Mouse (Mus musculus) embryonic stem cell, embryonic (primary cell): ENCODE measurements around the gene Slc4a3.

ENCODE experiments used
- CTCF ChIA-PET, 4 experiments: fragments of 300-600 bp in 2 of 4; fragments of 350-600 bp in 2 of 4; sonication (Branson Sonifier 250); formaldehyde crosslinking; loops; one replicate each; lab custom pipeline; 2022; ENCODE audit warnings: inconsistent platforms in 2 of 4; lab: Charles Lee
- POLR2A ChIA-PET, 4 experiments: fragments of 300-600 bp in 2 of 4; fragments of 350-600 bp in 2 of 4; sonication (Branson Sonifier 250); formaldehyde crosslinking; loops; one replicate each; lab custom pipeline; 2022; ENCODE audit warnings: antibody characterized with exemption in 4 of 4, inconsistent platforms in 1 of 4; lab: Charles Lee

Gene Slc4a3

GRCm38 (mm10) chr1:75511437-75512210, 34.4 kb upstream of the Slc4a3 start:
- ChIA-PET POLR2A (interaction anchor here (0.5 to 2.0 kb wide), 14 partner anchors 8 to 1544 kb away, joined by 3 to 8 read pairs (median 3); partner anchors contain the start of genes Stk11ip (in 3 of the 4), Chpf (in 2 of the 4), Tmem198 (in 2 of the 4) and Gmppa (in 1 of the 4)), CTCF (interaction anchor here in 3 of 4 experiments (0.6 to 1.5 kb wide), 7 partner anchors 17 to 1924 kb away, joined by 3 to 6 read pairs (median 3); partner anchors contain the start of gene Slc4a3 (in 1 of the 3))

- ChIA-PET POLR2A (interaction anchor here in 2 of 4 experiments (1.0 to 2.0 kb wide), 4 partner anchors 8 to 33 kb away, joined by 3 to 8 read pairs (median 4); partner anchors contain the start of genes Stk11ip (in 2 of the 2), Chpf (in 1 of the 2) and Tmem198 (in 1 of the 2)), CTCF (interaction anchor here (0.6 to 1.5 kb wide), 6 partner anchors 14 to 1924 kb away, joined by 3 read pairs; partner anchors contain the start of gene Slc4a3 (in 1 of the 4))
Measured at GRCm38 (mm10) chr1:75512550-75512949, 33.5 kb upstream of the Slc4a3 start.

DNA sequence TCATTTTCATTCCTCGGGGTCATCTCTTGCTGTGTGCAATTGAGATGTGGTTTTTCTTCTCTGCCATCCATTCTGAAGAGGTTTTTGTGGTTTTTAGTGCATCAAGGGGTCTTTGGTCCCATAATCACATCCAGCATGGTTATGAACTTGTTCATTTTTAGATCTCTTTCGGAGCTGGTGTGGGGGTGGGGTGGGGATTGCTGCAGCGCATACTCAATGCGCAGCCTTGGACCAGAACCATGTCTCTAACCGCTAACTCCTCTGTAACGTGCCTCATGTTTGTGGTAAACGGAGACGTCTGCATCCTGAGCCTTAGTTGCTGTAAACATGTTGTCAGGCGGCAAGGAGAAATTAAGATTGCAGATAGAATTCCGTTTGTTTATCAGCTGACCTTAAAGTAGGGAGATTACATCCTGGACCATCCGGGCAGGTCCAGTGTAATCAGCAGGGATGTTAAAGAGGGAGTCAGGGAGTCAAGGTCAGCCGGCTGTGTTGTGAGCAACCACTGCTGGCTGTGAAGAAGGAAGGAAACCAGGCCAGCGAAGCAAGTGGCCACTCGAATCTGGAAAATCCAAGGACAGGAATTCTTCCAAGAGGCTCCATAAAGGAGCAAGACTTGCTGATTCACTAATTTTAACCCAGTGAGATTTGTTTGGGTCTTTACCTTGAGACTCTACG, 29.2 kb upstream of the Slc4a3 start:
- CTCF ChIA-PET: interaction anchor here in 2 of 4 experiments (0.6 to 0.9 kb wide), 2 partner anchors 42 to 72 kb away, joined by 3 to 10 read pairs; no protein-coding TSS in a partner anchor
- POLR2A ChIA-PET: interaction anchor here in 1 of 4 experiments (1.4 to 2.3 kb wide), 3 partner anchors 8 to 29 kb away, joined by 3 to 9 read pairs (median 6); partner anchors contain the start of gene Slc4a3

DNA sequence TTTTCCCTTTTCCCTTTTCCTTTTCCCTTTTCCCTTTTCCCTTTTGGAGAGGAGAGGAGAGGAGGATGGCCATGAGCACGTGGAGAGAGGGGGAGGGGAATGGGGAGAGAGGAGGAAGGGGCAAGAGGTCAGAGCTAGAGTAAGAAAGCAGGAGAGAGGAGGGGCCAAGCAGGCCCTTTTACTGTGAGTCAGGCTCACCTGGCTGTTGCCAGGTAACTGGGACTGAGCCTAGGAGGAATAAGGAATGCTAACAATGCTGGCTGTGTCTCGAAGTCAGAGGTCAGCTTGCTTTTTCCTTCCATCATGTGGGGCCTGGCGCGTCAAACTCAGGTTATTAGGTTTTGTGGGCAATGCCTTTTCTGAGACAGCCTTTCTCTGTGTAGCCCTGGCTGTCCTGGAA, 28.1 kb upstream of the Slc4a3 start:
- POLR2A ChIA-PET: interaction anchor here in 3 of 4 experiments (0.5 to 2.3 kb wide), 19 partner anchors 9 to 1889 kb away, joined by 3 to 10 read pairs (median 4); partner anchors contain the start of genes Inha (in 3 of the 3), Obsl1 (in 3 of the 3), Chpf (in 1 of the 3) and Slc4a3 (in 1 of the 3)
- CTCF ChIA-PET: interaction anchor here (0.6 to 1.0 kb wide), 8 partner anchors 10 to 180 kb away, joined by 3 to 10 read pairs (median 4); partner anchors contain the start of genes Chpf (in 1 of the 4) and Tmem198 (in 1 of the 4)

DNA sequence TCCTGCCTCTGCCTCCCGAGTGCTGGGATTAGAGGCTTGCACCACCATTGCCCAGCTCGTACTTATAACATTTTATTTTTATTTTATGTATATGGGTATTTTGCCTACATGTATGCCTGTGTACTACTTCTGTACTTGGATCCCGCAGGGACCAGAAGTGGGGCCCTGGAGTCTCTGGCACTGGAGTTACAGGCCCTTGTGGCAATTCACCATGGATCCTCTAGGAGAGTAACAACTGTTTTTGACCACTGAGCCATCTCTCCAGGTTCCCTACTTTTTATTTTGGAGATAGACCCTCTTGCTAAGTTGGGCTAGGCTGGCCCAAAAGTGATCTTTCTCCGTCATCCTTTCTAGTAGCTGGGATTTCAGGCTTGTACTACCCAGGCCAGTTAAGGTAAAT, 27.6 kb upstream of the Slc4a3 start:
- ChIA-PET CTCF (interaction anchor here in 3 of 4 experiments (0.6 to 1.0 kb wide), 5 partner anchors 11 to 119 kb away, joined by 3 to 5 read pairs (median 4); no protein-coding TSS in a partner anchor), POLR2A (interaction anchor here in 3 of 4 experiments (0.5 to 2.3 kb wide), 18 partner anchors 9 to 1889 kb away, joined by 3 to 10 read pairs (median 4); partner anchors contain the start of genes Inha (in 3 of the 3), Obsl1 (in 3 of the 3), Chpf (in 1 of the 3) and Slc4a3 (in 1 of the 3))

DNA sequence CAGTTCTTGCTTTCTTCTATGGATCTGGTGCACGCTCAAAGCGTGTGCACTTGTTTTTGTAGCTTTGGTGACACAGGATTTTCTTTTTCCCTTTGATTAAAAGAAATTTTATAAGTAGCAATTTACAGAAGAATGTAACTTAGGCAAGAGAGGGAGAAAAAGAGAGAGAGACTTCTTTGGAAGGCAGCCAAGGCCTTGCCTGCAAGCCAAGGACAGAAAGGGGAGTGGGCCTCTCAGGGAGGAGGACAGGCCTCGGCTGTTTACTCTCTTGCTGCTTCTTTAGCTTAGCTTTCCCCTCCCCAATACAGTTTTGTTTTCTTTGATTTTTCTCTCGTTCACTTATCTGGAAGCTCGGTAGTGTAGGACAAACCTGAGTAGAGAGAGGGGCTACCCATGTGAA, 26.5 kb upstream of the Slc4a3 start:
- ChIA-PET POLR2A (interaction anchor here in 1 of 4 experiments (2.1 kb wide), 1 partner anchor 14 kb away, joined by 9 read pairs; the partner anchor contains the start of genes Inha and Obsl1), CTCF (no interaction called here)

- ChIA-PET CTCF (interaction anchor here in 3 of 4 experiments (1.1 to 1.5 kb wide), 4 partner anchors 15 to 108 kb away, joined by 3 to 4 read pairs (median 3); partner anchors contain the start of gene Obsl1 (in 1 of the 3)), POLR2A (interaction anchor here (0.6 to 2.1 kb wide), 29 partner anchors 9 to 933 kb away, joined by 3 to 18 read pairs (median 5); partner anchors contain the start of genes Obsl1 (in 2 of the 4), Chpf (in 1 of the 4), Dnpep (in 1 of the 4) and Inha (in 1 of the 4))
Measured at GRCm38 (mm10) chr1:75521321-75522031, 24.6 kb upstream of the Slc4a3 start, which contains the start of gene Stk11ip. TSS of gene Stk11ip (plus strand) at chr1:75521529.

DNA sequence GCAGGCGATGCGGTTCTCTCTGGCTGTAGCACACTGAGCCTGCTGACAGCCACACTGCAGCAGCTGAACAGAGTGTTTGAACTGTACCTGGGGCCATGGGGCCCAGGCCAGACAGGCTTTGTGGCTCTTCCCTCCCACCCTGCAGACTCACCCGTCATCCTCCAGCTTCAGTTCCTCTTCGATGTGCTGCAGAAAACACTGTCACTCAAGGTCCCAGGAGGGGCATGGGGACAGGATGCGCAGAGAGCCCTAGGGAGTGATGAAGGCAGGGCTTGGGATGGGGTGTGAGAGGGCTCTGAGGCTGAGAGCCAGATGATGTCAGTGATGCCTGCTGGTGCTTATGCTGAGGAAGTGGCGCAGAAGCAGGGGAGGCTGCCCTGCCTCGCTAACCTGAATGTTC, 21.4 kb upstream of the Slc4a3 start:
- ChIA-PET POLR2A (interaction anchor here in 2 of 4 experiments (0.5 to 1.5 kb wide), 4 partner anchors 9 to 67 kb away, joined by 3 to 5 read pairs (median 3); partner anchors contain the start of gene Slc4a3 (in 1 of the 2)), CTCF (interaction anchor here in 1 of 4 experiments (1.8 kb wide), 1 partner anchor 111 kb away, joined by 4 read pairs; no protein-coding TSS in a partner anchor)

GRCm38 (mm10) chr1:75530546-75530945, 15.5 kb upstream of the Slc4a3 start:
- ChIA-PET CTCF (interaction anchor here in 2 of 4 experiments (1.0 to 1.5 kb wide), 2 partner anchors 53 kb away, joined by 4 to 7 read pairs; no protein-coding TSS in a partner anchor), POLR2A (interaction anchor here in 3 of 4 experiments (0.5 to 1.5 kb wide), 4 partner anchors 9 to 188 kb away, joined by 3 to 5 read pairs (median 4); partner anchors contain the start of gene Stk11ip (in 1 of the 3))

- ChIA-PET CTCF (interaction anchor here in 2 of 4 experiments (0.6 to 0.7 kb wide), 2 partner anchors 27 to 41 kb away, joined by 3 to 4 read pairs; no protein-coding TSS in a partner anchor), POLR2A (interaction anchor here in 2 of 4 experiments (0.6 to 1.6 kb wide), 3 partner anchors 12 to 53 kb away, joined by 3 to 6 read pairs (median 4); no protein-coding TSS in a partner anchor)
Measured at GRCm38 (mm10) chr1:75532280-75533172, 13.5 kb upstream of the Slc4a3 start.

- POLR2A ChIA-PET: interaction anchor here in 1 of 4 experiments (0.6 kb wide), 1 partner anchor 88 kb away, joined by 4 read pairs; no protein-coding TSS in a partner anchor
- CTCF ChIA-PET: interaction anchor here in 2 of 4 experiments (0.6 kb wide), 2 partner anchors 81 to 157 kb away, joined by 3 to 7 read pairs; no protein-coding TSS in a partner anchor
Measured at GRCm38 (mm10) chr1:75533325-75534252, 12.5 kb upstream of the Slc4a3 start.

DNA sequence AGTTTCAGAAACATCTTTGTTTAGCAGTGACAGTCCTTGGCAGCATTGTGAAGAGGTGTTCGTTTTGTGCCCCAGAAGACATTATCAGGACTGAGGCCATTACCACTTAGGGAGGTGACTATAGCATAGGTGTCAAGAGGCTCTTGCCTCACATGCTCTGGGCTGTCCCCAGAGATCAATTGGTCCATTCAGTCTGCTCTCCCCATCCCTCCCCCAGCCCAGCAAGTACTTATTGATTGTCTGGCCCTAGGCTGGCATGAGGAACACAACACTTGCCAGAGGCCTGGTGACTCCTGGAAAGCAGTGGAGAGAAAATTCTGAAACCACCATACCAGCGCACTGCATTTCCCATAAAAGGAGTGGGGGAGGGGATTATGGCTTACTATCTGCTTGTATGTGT, 8.5 kb upstream of the Slc4a3 start:
- POLR2A ChIA-PET: no interaction called here
- CTCF ChIA-PET: no interaction called here

GRCm38 (mm10) chr1:75538597-75539190, 7.4 kb upstream of the Slc4a3 start:
- ChIA-PET CTCF (no interaction called here), POLR2A (no interaction called here)

DNA sequence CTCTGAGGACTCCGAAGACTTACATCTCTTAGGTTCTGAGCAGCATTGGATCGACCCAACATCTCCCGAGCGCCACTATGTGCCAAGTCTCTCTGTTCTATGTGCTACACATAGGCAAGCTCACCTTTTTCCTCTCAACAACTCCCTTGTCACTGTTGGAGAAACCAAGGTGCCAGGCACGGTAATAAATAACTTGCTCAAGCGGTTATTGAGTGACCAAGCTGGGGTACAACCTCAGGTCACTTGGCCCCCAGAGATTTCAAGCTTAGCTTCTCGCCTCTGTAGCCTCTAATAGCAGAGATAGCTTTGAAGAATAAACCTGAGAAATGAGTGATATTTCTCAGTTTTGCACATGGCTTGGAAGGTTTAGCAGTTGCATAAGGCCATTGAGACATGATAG, 4.6 kb upstream of the Slc4a3 start:
- CTCF ChIA-PET: no interaction called here
- POLR2A ChIA-PET: interaction anchor here in 1 of 4 experiments (1.3 kb wide), 1 partner anchor 42 kb away, joined by 3 read pairs; no protein-coding TSS in a partner anchor
